Mouse (Mus musculus) spleen, adult 12 weeks (tissue): ENCODE results near the gene Bms1.
A peak's percentile ranks its signal among the peaks of the same experiment; 100 is the strongest.

ENCODE experiments used
- DNase-seq: peaks from one replicate; pipeline ENCODE4 v3.0.0; 2022; ENCODE audit warnings: low spot score

Gene Bms1

DNA sequence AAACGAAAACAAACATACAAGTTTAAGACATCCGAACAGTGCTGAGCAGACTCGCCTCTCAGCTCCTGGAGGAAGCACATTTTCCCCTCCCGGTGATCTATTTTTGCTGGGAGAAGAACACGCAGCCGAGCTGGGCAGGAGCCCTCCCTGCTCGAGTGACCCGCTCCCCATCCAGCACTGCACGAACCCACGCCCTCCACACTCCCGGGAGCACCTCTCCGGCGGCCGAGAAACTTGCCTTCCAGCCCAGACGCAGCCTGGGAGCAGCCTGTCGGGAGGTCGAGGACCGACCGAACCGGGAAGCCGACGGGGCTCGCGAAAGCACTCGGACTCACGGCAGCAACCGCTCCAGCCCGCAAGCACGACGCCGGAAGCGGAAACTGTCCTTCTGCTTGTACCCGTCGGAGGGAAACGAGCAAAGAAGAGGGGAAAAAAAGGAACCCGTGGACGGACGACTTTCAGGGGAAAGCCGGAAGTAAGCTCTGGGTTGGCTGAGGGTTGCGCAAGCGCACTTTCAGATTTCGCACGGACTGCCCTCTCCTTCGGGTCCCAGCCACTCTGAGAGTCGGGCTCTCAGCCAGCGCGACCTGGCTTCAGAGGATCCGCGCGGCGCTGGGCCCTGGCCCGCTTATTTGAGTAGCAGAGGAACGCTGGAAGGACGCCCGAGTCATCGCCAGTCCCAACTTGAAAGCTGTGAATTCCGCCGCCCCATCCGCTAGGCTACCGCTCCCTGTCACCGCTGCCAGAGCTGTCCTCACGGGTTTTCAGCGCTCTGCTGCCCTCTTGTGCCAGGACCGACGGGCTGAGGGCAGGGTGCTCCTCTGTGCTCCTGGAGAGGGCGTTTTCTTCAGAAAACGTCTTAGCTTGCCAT lies at the start of gene Bms1:
Gene Bms1, minus strand, starts transcription at position 425 of the 871 bp plus-strand sequence.
- DNase-seq = peak; percentile 91

DNA sequence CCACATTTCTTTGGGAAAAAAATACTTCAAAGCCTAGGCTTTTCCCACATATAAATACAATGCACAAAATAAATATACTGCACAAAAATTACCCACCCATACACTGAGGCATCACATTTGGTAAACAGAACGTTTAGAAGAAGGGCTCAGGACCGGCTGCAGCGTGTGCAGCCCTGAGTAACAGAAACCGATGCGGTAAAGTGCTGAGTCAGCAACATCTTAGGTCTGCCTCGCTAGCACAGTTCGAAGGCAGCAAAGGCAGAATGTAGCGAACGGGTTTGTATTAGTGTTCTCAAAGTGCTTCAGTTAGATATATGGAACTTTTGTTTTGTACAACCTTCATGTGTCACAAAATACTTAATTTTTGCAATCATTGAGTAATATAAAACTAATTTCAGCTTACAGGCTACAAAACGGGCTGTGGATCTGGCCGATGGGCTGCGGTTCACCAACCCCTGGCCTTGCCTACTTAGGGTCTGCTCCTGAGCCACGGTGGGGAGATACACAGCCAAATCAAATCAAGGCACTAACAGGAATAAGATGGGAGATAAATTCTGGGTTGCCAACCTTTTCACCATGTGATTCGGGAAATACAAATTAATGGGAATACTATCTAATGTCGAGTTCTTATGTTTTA lies 42.9 kb upstream of the Bms1 start:
- no peak for DNase-seq

DNA sequence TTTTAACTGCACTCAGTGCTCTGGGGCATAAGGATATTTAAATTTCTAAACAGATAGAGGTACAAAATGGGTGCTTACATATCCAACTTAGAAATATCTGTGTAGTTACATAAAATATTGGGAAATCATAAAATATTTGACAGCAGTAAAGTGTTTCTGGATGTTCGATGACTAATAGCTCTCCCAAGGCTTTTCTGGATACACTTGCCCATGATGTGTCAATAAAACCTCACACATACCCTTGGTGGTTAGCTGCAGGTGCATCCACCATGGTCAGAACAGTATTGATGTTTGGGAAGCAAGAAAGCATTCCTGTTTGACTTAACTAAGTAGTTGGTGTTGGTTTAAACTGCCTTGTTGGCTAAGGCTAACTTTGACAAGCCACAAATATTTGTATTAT lies 38.5 kb upstream of the Bms1 start:
- no peak for DNase-seq

DNA sequence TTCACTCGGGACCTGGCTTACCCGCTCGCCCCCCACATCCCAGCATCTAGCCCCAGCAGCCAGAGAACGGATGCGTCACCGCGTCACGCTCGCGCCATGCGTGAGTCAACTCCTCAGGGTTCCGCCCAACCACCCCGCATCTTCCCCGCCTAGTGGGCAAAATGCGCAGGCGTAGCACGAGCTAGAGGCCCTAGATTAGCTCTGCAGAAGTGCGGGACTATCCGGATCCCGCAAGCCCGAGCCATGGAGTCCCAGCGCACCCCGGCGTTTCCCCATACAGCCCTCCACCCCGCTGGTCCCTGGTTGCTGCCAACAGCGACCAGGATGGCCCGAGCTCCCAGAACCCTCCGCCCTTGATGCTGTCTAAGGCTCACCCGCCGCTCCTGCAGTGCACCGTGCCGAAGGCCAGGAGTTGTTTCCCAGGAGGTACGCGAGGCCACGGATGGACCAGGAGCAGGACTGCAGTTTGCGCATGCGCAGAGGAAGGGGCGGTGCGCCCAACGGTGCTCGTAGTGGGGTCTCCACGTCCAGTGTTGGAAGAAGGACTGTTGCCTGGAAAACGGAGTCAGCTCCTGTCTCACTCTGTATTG lies 35.9 kb upstream of the Bms1 start, which contains the start of gene Zfp248:
Gene Zfp248, minus strand, starts transcription at position 487 of the 590 bp plus-strand sequence.
- DNase-seq = peak; percentile 46

DNA sequence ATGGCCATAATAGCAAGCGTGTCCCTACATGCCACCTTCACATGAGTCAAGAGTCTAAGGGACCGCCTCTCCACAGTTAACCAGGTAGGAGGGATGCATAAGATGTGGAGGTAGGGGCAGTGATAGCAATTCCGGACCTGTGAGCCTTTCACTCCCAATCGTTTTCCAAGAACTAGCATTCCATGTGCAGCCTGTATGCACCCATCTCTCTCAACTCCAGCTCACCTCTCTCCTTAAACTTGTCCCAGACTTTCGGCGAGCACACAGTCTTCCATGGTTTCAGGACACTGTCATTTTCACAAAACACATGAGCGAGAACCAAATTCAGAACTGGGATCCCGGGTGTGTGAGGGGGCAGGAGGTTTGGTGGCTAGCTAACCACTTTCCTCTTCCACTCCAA lies 35.2 kb upstream of the Bms1 start:
- DNase-seq = no peak

DNA sequence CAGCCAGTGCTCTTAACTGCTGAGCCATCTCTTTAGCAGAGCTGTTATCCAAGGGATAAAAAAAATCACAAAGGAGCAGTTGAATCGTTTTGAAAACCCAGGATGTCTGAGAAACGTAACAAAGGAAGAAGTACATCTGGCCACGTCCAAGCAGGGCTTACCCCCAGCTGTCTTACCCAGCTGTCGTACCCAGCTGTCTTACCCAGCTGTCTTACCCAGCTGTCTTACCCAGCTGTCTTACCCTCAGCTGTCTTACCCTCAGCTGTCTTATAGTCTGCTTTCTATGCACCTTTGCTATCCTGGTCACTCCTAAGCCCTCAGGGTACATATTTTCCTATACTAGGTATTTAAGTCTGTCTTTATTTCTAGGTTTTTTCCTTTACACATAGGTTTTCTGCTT lies 12.2 kb upstream of the Bms1 start:
- DNase-seq = no peak

DNA sequence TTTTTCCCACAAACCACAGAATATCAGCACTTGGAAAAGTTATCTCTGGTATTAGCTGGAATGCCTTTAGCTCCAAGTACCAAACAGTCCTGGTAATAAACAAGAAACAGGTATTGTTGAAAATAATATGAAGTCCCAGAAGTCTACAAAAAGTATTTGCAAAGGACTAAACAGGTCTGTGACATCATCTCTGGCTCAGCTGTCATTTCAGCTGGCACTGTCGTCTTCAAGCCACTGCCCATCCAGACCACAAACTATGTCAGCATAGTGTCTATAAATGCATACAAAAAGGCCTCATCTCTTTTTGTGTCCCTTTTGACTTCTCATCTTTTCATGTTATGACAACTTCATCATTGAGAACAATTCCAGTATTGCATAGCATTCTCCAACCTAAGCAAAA lies 7.4 kb upstream of the Bms1 start:
- no peak for DNase-seq

DNA sequence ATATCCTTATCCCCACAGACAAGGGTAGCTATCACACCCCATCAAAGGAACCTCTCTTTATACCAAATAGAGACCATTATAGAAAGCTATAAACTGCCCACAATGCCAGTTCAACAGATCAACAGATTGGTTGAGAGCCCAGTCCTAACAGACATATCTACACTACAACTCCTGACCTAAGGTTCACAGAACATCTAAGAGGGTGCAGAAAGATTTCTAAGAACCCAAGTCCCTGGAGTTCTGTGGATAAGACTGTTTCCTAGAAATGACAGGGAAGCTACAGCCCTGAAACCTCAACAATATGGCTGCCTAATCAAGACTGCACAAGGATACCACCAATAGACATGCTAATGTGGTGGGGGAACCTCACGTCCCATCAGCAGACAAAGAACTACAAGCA lies 8.8 kb downstream of the Bms1 start:
- DNase-seq = no peak

DNA sequence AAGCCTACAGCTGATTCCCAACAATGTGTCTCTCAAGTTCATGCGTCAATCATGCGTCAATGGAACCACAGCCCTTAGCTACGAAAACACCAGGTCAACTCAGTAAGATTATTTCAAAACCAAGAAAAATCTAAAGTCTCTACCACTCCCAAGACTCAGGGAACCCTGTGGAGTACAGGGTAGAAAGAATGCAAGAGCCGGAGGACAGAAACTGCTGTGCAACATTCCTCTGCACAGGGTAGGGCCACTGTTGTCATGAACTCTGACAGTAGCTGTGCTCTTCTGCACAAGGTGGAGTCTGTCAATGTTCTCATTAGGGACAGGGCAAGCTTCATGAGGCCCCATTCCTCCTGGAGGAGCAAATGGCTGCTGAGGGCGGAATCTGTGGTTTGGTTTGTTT lies 10.8 kb downstream of the Bms1 start:
- no peak for DNase-seq

DNA sequence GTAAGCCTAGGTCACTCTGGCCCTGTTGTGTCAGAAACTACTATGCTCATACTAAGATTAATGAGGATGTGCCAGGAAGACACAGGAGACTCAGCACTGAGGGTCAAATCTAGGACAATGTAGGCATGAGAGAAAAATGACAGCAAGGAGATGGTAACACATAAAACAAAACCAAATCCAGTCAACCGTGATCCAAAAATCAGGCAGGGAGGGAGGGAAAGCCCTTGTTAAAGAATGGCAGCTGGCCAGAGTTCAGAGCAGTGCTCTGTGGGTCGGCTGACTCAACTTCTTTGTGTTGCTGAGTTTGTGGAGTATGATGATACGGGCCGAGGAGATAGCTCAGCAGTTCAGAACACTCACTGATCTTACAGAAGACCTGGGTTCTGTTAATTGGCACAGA lies 12.9 kb downstream of the Bms1 start:
- no peak for DNase-seq

DNA sequence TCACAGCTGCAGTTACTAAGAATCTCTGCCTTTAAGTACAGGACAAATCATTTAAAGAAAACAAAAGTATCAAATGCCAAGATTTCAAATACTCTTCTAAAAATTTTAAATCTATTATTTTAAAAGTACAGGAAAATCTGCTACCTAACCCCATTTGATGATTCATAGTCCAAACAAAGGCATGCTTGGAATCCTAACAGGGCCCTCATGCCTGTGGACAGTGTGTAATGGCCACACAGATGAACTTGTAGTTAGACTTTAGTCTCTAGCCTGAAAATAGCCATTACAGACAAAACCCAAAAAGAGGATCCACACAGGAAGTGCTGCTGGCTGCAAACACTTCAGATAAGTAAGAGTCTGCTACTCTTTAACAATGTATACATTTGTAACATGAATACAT lies 28.5 kb downstream of the Bms1 start:
- DNase-seq = no peak

DNA sequence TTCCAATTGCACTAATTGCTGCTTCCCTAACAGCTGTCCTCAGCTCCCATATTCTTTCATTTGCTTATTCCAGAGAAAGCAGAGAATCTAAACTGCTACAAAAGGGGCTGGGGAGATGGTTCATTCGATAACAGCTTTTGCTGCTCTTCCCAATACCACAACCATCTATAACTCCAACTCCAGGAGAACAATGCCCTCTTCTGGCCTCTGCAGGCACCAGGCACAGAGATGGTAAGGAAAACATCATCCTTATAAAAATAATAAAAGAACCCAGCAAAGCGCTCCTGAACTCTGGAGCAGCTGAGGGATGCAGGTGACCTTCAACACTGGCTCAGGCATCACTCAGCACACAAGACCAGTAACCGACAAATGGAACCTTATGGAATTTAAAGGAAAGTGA lies 33.3 kb downstream of the Bms1 start:
- no peak for DNase-seq

DNA sequence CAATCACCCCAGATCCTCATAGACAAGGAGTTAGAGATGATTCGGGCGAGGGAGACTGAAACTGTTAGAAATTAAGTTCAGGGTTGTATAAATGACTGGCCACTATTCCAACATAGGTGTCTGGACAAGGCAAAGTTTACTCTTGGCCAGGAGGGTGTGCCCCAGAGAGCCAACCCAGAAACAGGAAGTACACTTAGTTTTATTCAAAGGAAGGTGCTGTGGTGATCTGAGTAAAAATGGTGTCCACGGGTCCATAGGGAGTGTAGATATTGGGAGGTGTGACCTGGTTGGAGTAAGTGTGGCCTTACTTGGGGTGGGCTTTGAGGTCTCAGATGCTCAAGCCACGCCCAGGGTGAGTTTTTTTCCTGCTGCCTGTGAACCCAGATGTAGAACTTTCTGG lies 38.0 kb downstream of the Bms1 start:
- DNase-seq = no peak

DNA sequence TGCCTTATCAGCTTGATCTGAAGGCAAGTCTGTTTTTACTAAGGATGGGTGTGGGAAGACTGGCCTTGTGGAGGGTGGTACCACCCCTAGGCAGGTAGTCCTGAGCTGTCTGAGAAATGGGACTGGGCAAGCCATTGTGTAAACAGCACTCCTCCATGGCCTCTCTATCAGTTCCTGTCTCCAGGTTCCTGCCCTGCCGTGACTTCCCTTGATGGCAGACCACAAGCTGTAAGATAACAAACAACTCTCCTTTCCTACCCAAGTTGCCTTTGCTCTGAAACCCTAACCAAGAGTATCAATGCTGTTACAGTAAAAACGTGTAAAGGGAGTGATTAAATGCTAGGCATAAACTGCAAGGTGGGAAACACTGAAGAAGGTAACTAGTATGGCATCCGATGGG lies 38.6 kb downstream of the Bms1 start:
- DNase-seq = no peak

DNA sequence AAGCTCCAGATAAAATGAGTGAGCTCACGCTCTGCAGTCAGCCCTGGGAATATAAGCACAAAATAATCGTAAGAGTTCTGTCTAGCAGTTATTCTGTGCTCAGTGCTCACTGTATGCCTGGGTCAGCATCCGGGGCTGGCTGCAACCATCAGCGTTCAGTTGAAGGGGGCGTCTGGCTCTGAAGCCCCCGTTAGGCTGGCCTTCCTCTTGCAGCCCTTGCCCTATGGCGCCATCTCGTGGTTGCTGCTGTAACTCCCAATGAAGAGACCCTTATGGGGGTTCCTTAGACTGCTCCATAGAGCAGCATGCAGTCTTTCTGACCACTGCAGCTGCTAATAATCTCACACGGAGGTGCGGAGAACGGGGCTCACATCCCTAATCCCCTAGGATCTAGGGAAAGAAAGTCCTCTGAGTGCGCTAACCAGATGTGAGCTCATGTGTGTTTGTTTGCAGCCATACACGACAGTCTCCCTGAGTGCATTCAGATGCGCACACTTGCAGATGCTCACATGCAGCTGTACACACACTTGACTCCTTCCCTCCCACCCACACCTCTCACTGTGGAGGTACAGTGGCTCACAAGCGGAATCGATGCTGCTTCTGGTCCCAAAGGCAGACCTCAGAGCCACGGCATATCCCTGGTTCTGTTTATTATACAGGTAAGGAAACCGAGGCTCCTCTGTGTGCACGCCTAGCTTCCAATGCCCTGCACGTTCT lies 39.7 kb downstream of the Bms1 start:
- peak; percentile 19 for DNase-seq

DNA sequence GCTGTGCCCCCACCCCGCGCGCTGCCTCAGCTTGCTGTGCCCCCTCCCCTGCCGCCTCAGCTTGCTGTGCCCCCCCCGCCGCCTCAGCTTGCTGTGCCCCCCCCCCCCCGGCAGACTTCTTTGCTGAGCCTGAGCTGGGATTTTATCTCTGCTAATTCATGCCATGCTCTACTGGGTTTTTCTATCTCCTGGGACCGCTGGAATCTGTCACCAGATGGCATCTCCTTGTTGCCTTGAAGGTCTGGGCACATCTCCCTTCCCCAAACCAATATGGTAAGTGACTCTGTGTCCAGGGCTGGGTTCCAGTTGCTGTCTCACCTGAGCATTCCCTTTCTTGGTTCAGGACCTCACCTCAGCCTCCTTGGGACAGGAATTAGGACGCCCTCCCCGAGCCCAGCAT lies 41.7 kb downstream of the Bms1 start:
- DNase-seq = no peak

DNA sequence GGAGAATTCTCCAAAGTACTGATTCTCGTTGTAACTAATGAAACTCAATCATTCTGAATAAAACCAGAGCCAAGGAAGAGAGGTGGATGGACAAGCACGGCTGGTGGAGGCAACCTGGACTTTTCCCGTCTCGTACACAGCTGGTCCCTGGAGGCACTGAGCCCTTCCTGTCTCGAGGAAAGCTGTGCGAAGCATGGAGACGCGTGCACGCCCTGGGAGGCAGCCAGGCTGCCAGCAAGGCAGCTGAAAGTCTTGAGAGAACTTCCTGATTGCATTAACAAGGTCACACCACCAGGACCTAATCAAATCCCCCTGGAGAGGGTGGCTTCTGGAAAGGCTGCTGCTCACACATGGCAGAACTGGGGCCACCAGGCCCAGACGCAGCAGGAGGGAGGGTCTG lies 43.3 kb downstream of the Bms1 start:
- DNase-seq = no peak

DNA sequence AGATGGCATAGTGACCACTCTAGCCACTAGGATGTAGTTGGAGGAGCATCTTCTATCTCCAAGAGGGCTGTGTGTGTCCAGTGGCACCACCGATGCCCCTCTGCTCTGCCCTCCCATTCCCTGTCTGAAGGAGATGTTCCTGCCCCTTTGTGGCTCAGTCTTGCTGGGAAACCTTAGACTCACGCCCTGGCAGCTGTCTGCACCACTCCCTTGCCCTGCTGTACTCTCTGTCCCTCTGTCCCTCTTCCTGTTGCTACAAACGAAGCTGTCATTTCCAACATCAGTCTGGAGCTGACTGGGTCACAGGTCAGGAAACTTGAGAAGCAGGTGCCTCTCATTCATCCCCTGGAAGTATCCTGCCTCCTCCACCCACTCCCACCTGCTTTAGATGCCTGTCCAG lies 43.8 kb downstream of the Bms1 start:
- no peak for DNase-seq

DNA sequence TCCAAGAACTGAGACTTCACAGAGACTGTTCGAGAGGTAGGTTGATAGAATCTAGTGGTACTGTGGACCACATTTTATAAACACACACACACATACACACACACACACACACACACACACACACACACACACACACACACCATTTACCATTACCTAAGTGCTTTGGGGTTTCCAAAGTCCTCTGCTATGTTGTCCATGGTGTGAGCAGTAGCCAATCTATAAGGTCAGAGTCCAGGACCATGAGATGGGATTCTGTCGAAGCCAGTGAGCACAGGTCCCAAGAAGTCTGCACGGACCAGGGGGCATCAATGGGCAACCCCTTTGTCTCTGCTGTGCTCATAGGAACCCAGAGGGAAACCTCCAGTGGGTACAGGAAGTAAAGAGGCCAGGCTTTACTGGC lies 44.2 kb downstream of the Bms1 start:
- DNase-seq = no peak

DNA sequence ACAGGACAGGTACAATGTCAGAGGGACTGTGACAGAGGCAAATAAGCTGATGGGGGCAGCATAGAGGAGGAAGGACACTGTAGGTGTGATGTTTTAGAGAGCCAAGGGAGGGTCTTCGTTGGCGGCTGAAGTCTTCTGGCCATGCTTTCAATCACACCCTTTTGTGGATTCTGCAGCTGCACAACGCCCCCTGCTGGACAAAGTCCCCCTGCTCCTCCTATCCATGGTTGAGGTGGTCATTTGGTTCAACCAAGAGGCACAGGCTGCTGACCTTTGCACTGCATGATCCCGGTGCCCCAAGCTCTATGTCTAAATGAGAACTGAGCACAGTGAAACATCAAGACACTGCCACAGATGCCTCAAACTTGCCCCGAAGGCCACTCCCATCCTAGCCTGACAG lies 46.0 kb downstream of the Bms1 start:
- DNase-seq = no peak

DNA sequence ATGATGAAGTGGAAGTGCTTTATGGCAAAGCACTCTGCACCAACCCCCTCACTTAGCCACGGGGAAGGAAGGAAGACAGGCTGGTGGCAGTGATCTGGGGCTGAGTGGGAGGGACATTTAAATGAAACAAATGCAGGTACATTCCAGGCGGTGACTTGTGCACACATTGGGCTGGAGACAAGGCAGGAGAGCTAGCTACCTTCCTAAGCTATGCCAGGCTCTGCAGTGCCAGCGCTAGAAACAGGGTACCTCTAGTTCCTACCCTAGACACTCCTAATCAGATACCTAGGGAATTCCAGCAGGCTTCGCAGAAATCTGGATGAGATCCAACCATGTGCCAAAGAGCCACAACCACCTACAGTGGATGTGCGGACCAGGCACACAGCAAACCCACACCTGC lies 46.5 kb downstream of the Bms1 start:
- no peak for DNase-seq

DNA sequence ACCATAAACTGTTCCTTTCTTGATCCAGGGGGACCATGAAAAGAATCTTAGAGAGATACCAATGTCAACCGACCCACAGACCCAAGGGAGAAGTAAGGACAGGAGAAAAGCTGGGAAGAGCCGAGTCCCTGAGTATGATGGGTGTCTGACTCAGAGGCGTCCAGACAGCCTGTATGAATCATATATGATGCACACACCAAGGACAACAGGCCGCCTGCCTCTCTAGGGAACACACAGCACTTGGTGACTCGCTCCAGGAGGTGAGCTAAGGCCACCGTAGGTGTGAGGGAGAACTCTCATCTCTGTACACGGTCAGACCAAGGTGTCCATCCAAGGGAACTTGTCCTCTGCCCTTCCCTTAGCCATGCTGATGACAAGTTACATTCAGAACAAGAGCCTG lies 51.8 kb downstream of the Bms1 start:
- no peak for DNase-seq

DNA sequence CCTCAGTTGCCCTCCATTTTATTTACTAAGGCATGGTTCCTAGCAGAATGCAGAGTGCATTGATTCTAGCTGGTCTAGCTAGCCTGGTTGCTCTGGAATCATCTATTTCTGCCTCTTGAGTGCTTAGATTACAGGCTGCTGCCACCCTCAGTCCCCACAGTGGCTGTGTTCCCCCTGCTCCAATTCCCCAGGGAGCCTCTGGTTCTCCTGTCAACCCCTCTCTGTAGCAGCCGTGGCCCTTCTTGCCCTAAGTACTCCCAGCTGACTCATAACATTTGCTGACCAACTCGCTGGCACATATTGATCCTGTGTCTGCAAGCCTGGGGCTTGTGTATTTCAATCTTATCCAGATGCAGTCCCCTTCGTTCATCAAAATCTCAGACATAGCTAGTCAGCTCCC lies 53.1 kb downstream of the Bms1 start:
- DNase-seq = no peak
